20 mouse cellular contexts compared by ENCODE assay signal in the genomic region with DNA sequence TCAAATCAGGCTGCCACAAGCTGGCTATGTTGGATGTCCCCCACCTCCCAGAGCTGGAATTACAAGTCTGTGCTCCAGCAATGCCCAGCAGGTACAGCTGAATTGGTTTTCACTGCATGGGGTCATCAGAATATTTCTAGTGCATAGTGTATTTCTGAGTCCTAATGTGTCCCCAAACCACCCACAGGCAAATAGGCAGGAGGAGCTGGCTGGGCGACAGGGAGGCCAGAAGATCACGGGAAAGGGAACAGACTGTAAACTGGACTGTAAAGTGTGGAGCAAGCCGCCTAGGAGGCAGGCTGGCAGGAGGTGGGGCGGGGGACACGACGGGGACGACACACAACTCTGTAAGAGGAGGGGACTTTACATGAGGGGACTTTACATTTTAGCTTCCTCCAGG. TPM values are rescaled to one million over a fixed set of nuclear protein-coding genes. Genes with fewer than 3 reads are reported as not detected.
DNase-seq lines count a peak whose midpoint lies in the region; ATAC-seq and TF ChIP-seq lines count a peak whose summit lies in the region.
"Had no signal": no experiment of that assay in that cellular context is flagged by ENCODE, and none has a peak within 500 bp of the region (broad histone marks: within the 10 kb centered on the region; RNA-seq: fewer than 3 reads in every experiment).

No protein-coding gene starts in this region.

- 9% methylated on average over 7 of the region's 7 CpGs for WGBS in embryonic facial prominence, embryonic 13.5 days
- 7% methylated on average over 7 of the region's 7 CpGs for WGBS in embryonic facial prominence, embryonic 10.5 days
- 12% methylated on average over 7 of the region's 7 CpGs for WGBS in kidney, embryonic 16.5 days

- H3K4me1 ChIP-seq in embryonic facial prominence, embryonic 13.5 days, result peaks cover 15% of the 10 kb centered on the region
- peaks cover 22% of the 10 kb centered on the region for H3K4me1 ChIP-seq in embryonic facial prominence, embryonic 10.5 days
- peaks cover 11% of the 10 kb centered on the region for H3K4me1 ChIP-seq in kidney, embryonic 16.5 days (ENCODE audit: insufficient read depth, low read length)
- H3K4me1 ChIP-seq: neural tube, embryonic 12.5 days had no signal

- H3K79me2 ChIP-seq in myocyte (ENCODE audit: control insufficient read depth, insufficient read depth), result no peaks in the 10 kb centered on the region

- no peak overlapping the region for H3K27ac ChIP-seq in embryonic facial prominence, embryonic 13.5 days
- no peak overlapping the region for H3K27ac ChIP-seq in embryonic facial prominence, embryonic 10.5 days (replicated peaks)
- no peak overlapping the region for H3K27ac ChIP-seq in kidney, embryonic 16.5 days (ENCODE audit: low read length)
- H3K27ac ChIP-seq: embryonic facial prominence, embryonic 12.5 days; forebrain, embryonic 10.5 days; hindbrain, embryonic 13.5 days; liver, embryonic 14.5 days; neural tube, embryonic 12.5 days; stomach, embryonic 15.5 days had no signal

- DNase-seq in embryonic facial prominence, embryonic 10.5 days (ENCODE audit: low spot score), result no peak
- DNase-seq in kidney, adult 18-20 months, result peak; percentile 44
- peak; percentile 35 for DNase-seq in CD4-positive helper T cell, adult 2 months (ENCODE audit: low read depth, low spot score)
- DNase-seq in embryo, embryonic 10.5 days (ENCODE audit: low spot score), result no peak
- DNase-seq in ovary, postnatal 14 days (ENCODE audit: low spot score), result no peak
- DNase-seq: adrenal gland, postnatal 36 days; cerebellum, postnatal 10 days; gastrocnemius, postnatal 10 days; layer of hippocampus, postnatal 36 days; midbrain, embryonic 14.5 days had no signal

- no peak overlapping the region for H3K9ac ChIP-seq in embryonic facial prominence, embryonic 13.5 days
- H3K9ac ChIP-seq in kidney, embryonic 16.5 days (replicated peaks; ENCODE audit: low read length), result no peak overlapping the region
- H3K9ac ChIP-seq: embryonic facial prominence, embryonic 12.5 days; hindbrain, embryonic 13.5 days; liver, embryonic 14.5 days; neural tube, embryonic 12.5 days; stomach, embryonic 15.5 days had no signal

- no peaks in the 10 kb centered on the region for H3K27me3 ChIP-seq in embryonic facial prominence, embryonic 13.5 days
- peaks cover 27% of the 10 kb centered on the region for H3K27me3 ChIP-seq in embryonic facial prominence, embryonic 10.5 days (replicated peaks; ENCODE audit: low read depth, poor library complexity, severe bottlenecking)
- H3K27me3 ChIP-seq in kidney, embryonic 16.5 days (ENCODE audit: insufficient read depth, low read length), result no peaks in the 10 kb centered on the region
- no peaks in the 10 kb centered on the region for H3K27me3 ChIP-seq in myocyte (ENCODE audit: control insufficient read depth, insufficient read depth, insufficient read length)
- H3K27me3 ChIP-seq: embryonic facial prominence, embryonic 12.5 days; neural tube, embryonic 12.5 days; stomach, embryonic 15.5 days had no signal

- no peaks in the 10 kb centered on the region for H3K9me3 ChIP-seq in embryonic facial prominence, embryonic 13.5 days
- H3K9me3 ChIP-seq in embryonic facial prominence, embryonic 10.5 days, result peaks cover 4% of the 10 kb centered on the region; the same call in 1 of the 2 replicates
- no peaks in the 10 kb centered on the region for H3K9me3 ChIP-seq in kidney, embryonic 16.5 days (ENCODE audit: low read length)
- H3K9me3 ChIP-seq: embryonic facial prominence, embryonic 12.5 days; forebrain, embryonic 10.5 days; G1E; hindbrain, embryonic 13.5 days; neural tube, embryonic 12.5 days; stomach, embryonic 15.5 days had no signal

- H3K36me3 ChIP-seq in embryonic facial prominence, embryonic 13.5 days, result no peaks in the 10 kb centered on the region
- H3K36me3 ChIP-seq in embryonic facial prominence, embryonic 10.5 days (replicated peaks), result no peaks in the 10 kb centered on the region
- no peaks in the 10 kb centered on the region for H3K36me3 ChIP-seq in kidney, embryonic 16.5 days (ENCODE audit: insufficient read depth, low read length)
- H3K36me3 ChIP-seq in myocyte (ENCODE audit: control insufficient read depth, insufficient read depth), result no peaks in the 10 kb centered on the region
- H3K36me3 ChIP-seq: embryonic facial prominence, embryonic 12.5 days; forebrain, embryonic 10.5 days; G1E; hindbrain, embryonic 13.5 days; neural tube, embryonic 12.5 days; stomach, embryonic 15.5 days had no signal

- no peak overlapping the region for H3ac ChIP-seq in myocyte (ENCODE audit: control insufficient read depth, insufficient read length)

- no peak overlapping the region for H3K4me3 ChIP-seq in embryonic facial prominence, embryonic 13.5 days
- H3K4me3 ChIP-seq in embryonic facial prominence, embryonic 10.5 days, result no peak overlapping the region
- no peak overlapping the region for H3K4me3 ChIP-seq in kidney, embryonic 16.5 days (ENCODE audit: low read length)
- H3K4me3 ChIP-seq in myocyte, result no peak overlapping the region
- H3K4me3 ChIP-seq: embryonic facial prominence, embryonic 12.5 days; forebrain, embryonic 10.5 days; hindbrain, embryonic 13.5 days; neural tube, embryonic 12.5 days; stomach, embryonic 15.5 days had no signal

- H3K4me2 ChIP-seq in embryonic facial prominence, embryonic 13.5 days, result peak overlapping the region; percentile 20; the same call in 1 of the 2 replicates
- H3K4me2 ChIP-seq in kidney, embryonic 16.5 days (replicated peaks; ENCODE audit: low read depth, low read length), result no peak overlapping the region
- H3K4me2 ChIP-seq in myocyte (ENCODE audit: low read depth), result no peak overlapping the region
- H3K4me2 ChIP-seq: embryonic facial prominence, embryonic 12.5 days; hindbrain, embryonic 13.5 days; neural tube, embryonic 12.5 days; stomach, embryonic 15.5 days had no signal

- no peak for ATAC-seq in embryonic facial prominence, embryonic 13.5 days (ENCODE audit: insufficient number of reproducible peaks, insufficient read depth, low FRiP score, low TSS enrichment, low read depth)
- ATAC-seq in kidney, embryonic 16.5 days (ENCODE audit: low FRiP score, low TSS enrichment), result no peak; the same call in 1 of the 2 replicates

- TF ChIP-seq POLR2A in myocyte (IDR thresholded peaks at IDR 0.05; ENCODE audit: insufficient read length, low read depth), result no peak

TF ChIP-seq in myocyte, 11 proteins besides CTCF, POLR2A, EP300 and RAD21:
- TF ChIP-seq TCF12 (IDR thresholded peaks at IDR 0.05; ENCODE audit: insufficient read depth, poor library complexity, severe bottlenecking) (no peak), SRF (IDR thresholded peaks at IDR 0.05; ENCODE audit: control insufficient read depth, insufficient read length, low read depth) (peak; percentile 27)
TF ChIP-seq in myocyte: peak in this region for 1.

RNA-seq across cellular contexts. Expression of a gene that starts 8.4 kb away (rescaled TPM):
- 55.6 and 55.7 TPM in 2 replicates for polyA plus RNA-seq in embryonic facial prominence, embryonic 13.5 days (2015; fragmentation: Nextera tagmentation; extraction: Ambion mirVana)
- 32.3 and 37.0 TPM in 2 replicates for polyA plus RNA-seq in embryonic facial prominence, embryonic 10.5 days (2016; fragmentation: Nextera tagmentation; extraction: Ambion mirVana)
- polyA plus RNA-seq in kidney, embryonic 16.5 days (2015; fragmentation: Nextera tagmentation; extraction: Ambion mirVana), result 34.4 and 34.9 TPM in 2 replicates
- polyA plus RNA-seq in myocyte (2012; fragmentation: generic; extraction: Trizol), result 80.8 TPM

RNA-seq across cellular contexts. Expression of a gene that starts 12.3 kb away (rescaled TPM):
- 11.7 and 19.5 TPM in 2 replicates for polyA plus RNA-seq in embryonic facial prominence, embryonic 13.5 days (2015; fragmentation: Nextera tagmentation; extraction: Ambion mirVana)
- polyA plus RNA-seq in embryonic facial prominence, embryonic 10.5 days (2016; fragmentation: Nextera tagmentation; extraction: Ambion mirVana), result 11.6 and 14.0 TPM in 2 replicates
- polyA plus RNA-seq in kidney, embryonic 16.5 days (2015; fragmentation: Nextera tagmentation; extraction: Ambion mirVana), result 24.4 and 26.0 TPM in 2 replicates
- polyA plus RNA-seq in myocyte (2012; fragmentation: generic; extraction: Trizol), result 32.4 TPM
- polyA plus RNA-seq: G1E had no signal

RNA-seq across cellular contexts. Expression of a gene that starts 40.5 kb away (rescaled TPM):
- 34.5 and 35.4 TPM in 2 replicates for polyA plus RNA-seq in embryonic facial prominence, embryonic 13.5 days (2015; fragmentation: Nextera tagmentation; extraction: Ambion mirVana)
- polyA plus RNA-seq in embryonic facial prominence, embryonic 10.5 days (2016; fragmentation: Nextera tagmentation; extraction: Ambion mirVana), result 31.2 and 32.1 TPM in 2 replicates
- polyA plus RNA-seq in kidney, embryonic 16.5 days (2015; fragmentation: Nextera tagmentation; extraction: Ambion mirVana), result 19.0 and 27.1 TPM in 2 replicates
- polyA plus RNA-seq in myocyte (2012; fragmentation: generic; extraction: Trizol), result 102 TPM

RNA-seq across cellular contexts. Expression of a gene that starts 51.4 kb away (rescaled TPM):
- not detected in 2 replicates for polyA plus RNA-seq in embryonic facial prominence, embryonic 13.5 days (2015; fragmentation: Nextera tagmentation; extraction: Ambion mirVana)
- 0.39 TPM in 1 of 2 replicates, not detected in the other for polyA plus RNA-seq in embryonic facial prominence, embryonic 10.5 days (2016; fragmentation: Nextera tagmentation; extraction: Ambion mirVana)
- polyA plus RNA-seq in kidney, embryonic 16.5 days (2015; fragmentation: Nextera tagmentation; extraction: Ambion mirVana), result 0.41 and 0.69 TPM in 2 replicates
- polyA plus RNA-seq in myocyte (2012; fragmentation: generic; extraction: Trizol), result 0.10 TPM
- polyA plus RNA-seq: embryonic facial prominence, embryonic 12.5 days; G1E; hindbrain, embryonic 13.5 days; liver, embryonic 14.5 days; midbrain, embryonic 14.5 days; neural tube, embryonic 12.5 days; stomach, embryonic 15.5 days had no signal

RNA-seq across cellular contexts. Expression of a gene that starts 51.5 kb away (rescaled TPM):
- polyA plus RNA-seq in embryonic facial prominence, embryonic 13.5 days (2015; fragmentation: Nextera tagmentation; extraction: Ambion mirVana), result 63.1 and 66.2 TPM in 2 replicates
- polyA plus RNA-seq in embryonic facial prominence, embryonic 10.5 days (2016; fragmentation: Nextera tagmentation; extraction: Ambion mirVana), result 64.5 and 64.6 TPM in 2 replicates
- polyA plus RNA-seq in kidney, embryonic 16.5 days (2015; fragmentation: Nextera tagmentation; extraction: Ambion mirVana), result 64.4 and 76.4 TPM in 2 replicates
- 12.6 TPM for polyA plus RNA-seq in myocyte (2012; fragmentation: generic; extraction: Trizol)

Comparison
In these comparisons a context has a peak if more than half of its experiments do, and no peak if none do; other contexts are left out.
1. DNase-seq: peak in kidney, adult 18-20 months (single experiment) and CD4-positive helper T cell, adult 2 months (single experiment); none in embryonic facial prominence, embryonic 10.5 days (single experiment), embryo, embryonic 10.5 days (single experiment) and ovary, postnatal 14 days (single experiment).